Mouse (Mus musculus): ENCODE measurements around the gene Dlg2. TPM values are rescaled to one million over a fixed set of nuclear protein-coding genes. Genes with fewer than 3 reads are reported as not detected.
A peak's percentile ranks its signal among the peaks of the same experiment; 100 is the strongest.

The Dlg2 gene
- polyA plus RNA-seq (2015; fragmentation: Nextera tagmentation; extraction: Ambion mirVana) = 13.3 and 15.5 TPM in 2 replicates

GRCm38 (mm10) chr7:90476313-90477245, at the start of gene Dlg2:
Dlg2 (plus strand) TSS chr7:90476672.
- Histone ChIP-seq H3K4me1 (peaks cover 12% of the 10 kb centered on the region), H3K9me3 (no peaks in the 10 kb centered on the region), H3K4me2 (peak within 1 kb of the TSS; percentile 88), H3K9ac (peak within 1 kb of the TSS; percentile 78), H3K36me3 (no peaks in the 10 kb centered on the region), H3K27ac (peak within 1 kb of the TSS; percentile 74), H3K4me3 (peak within 1 kb of the TSS; percentile 68), H3K27me3 (peaks cover 6% of the 10 kb centered on the region; the same call in 1 of the 2 replicates)
- WGBS = under 1% methylated on average over 32 of the region's 32 CpGs
- ATAC-seq (ENCODE audit: insufficient number of reproducible peaks, insufficient read depth, low FRiP score, low TSS enrichment, low read depth) = peak; percentile 35; the same call in 1 of the 2 replicates

GRCm38 (mm10) chr7:90427006-90427405, 49.5 kb upstream of the Dlg2 start:
- no peak overlapping the region for H3K27ac ChIP-seq
- H3K9ac ChIP-seq = peak overlapping the region; percentile 68
- ATAC-seq (ENCODE audit: insufficient number of reproducible peaks, insufficient read depth, low FRiP score, low TSS enrichment, low read depth) = no peak
- 69% methylated on average over 9 of the region's 9 CpGs for WGBS
- peaks cover 6% of the 10 kb centered on the region; the same call in 1 of the 2 replicates for H3K4me1 ChIP-seq
- H3K27me3 ChIP-seq = no peaks in the 10 kb centered on the region
- peak overlapping the region; percentile 41 for H3K4me3 ChIP-seq
- peak overlapping the region; percentile 74 for H3K4me2 ChIP-seq
- H3K36me3 ChIP-seq = no peaks in the 10 kb centered on the region
- H3K9me3 ChIP-seq = no peaks in the 10 kb centered on the region

- Histone ChIP-seq H3K4me2 (no peak overlapping the region), H3K36me3 (no peaks in the 10 kb centered on the region), H3K27me3 (no peaks in the 10 kb centered on the region), H3K27ac (no peak overlapping the region), H3K4me1 (no peaks in the 10 kb centered on the region), H3K4me3 (no peak overlapping the region), H3K9me3 (no peaks in the 10 kb centered on the region), H3K9ac (no peak overlapping the region)
- ATAC-seq (ENCODE audit: insufficient number of reproducible peaks, insufficient read depth, low FRiP score, low TSS enrichment, low read depth) = no peak
Observed at GRCm38 (mm10) chr7:90432221-90432620, 44.3 kb upstream of the Dlg2 start.

- 87% methylated on average over 4 of the region's 4 CpGs for WGBS
- H3K36me3 ChIP-seq = no peaks in the 10 kb centered on the region
- H3K27me3 ChIP-seq = no peaks in the 10 kb centered on the region
- no peak for ATAC-seq (ENCODE audit: insufficient number of reproducible peaks, insufficient read depth, low FRiP score, low TSS enrichment, low read depth)
- H3K9me3 ChIP-seq = no peaks in the 10 kb centered on the region
- H3K4me1 ChIP-seq = 0 out of 2 replicates have a peak, but pooled peaks cover 3% of the 10 kb centered on the region
- H3K27ac ChIP-seq = no peak overlapping the region
- H3K4me2 ChIP-seq = no peak overlapping the region
- no peak overlapping the region for H3K9ac ChIP-seq
- no peak overlapping the region for H3K4me3 ChIP-seq
Observed at GRCm38 (mm10) chr7:90440044-90440443, 36.4 kb upstream of the Dlg2 start.

- Histone ChIP-seq H3K4me1 (peaks cover 5% of the 10 kb centered on the region; the same call in 1 of the 2 replicates), H3K9ac (peak overlapping the region; percentile 100), H3K36me3 (no peaks in the 10 kb centered on the region), H3K4me2 (peak overlapping the region; percentile 96), H3K27ac (peak overlapping the region; percentile 48; the same call in 1 of the 2 replicates), H3K27me3 (no peaks in the 10 kb centered on the region), H3K9me3 (no peaks in the 10 kb centered on the region), H3K4me3 (peak overlapping the region; percentile 99)
- 11% methylated on average over 4 of the region's 4 CpGs for WGBS
- no peak for ATAC-seq (ENCODE audit: insufficient number of reproducible peaks, insufficient read depth, low FRiP score, low TSS enrichment, low read depth)
Observed at GRCm38 (mm10) chr7:90442070-90442469, 34.4 kb upstream of the Dlg2 start.

GRCm38 (mm10) chr7:90442518-90443080, 33.9 kb upstream of the Dlg2 start, which contains the start of gene Crebzf:
Crebzf (plus strand) TSS chr7:90442729.
- H3K4me1 ChIP-seq = peaks cover 5% of the 10 kb centered on the region; the same call in 1 of the 2 replicates
- peak within 1 kb of the TSS; percentile 100 for H3K9ac ChIP-seq
- ATAC-seq (ENCODE audit: insufficient number of reproducible peaks, insufficient read depth, low FRiP score, low TSS enrichment, low read depth) = peak; percentile 97
- H3K4me2 ChIP-seq = peak within 1 kb of the TSS; percentile 96
- 0 out of 2 replicates have a peak, but pooled peaks cover 2% of the 10 kb centered on the region for H3K36me3 ChIP-seq
- H3K4me3 ChIP-seq = peak within 1 kb of the TSS; percentile 99
- no peaks in the 10 kb centered on the region for H3K27me3 ChIP-seq
- H3K9me3 ChIP-seq = no peaks in the 10 kb centered on the region
- H3K27ac ChIP-seq = peak within 1 kb of the TSS; percentile 98
- WGBS = under 1% methylated on average over 43 of the region's 54 CpGs

GRCm38 (mm10) chr7:90443101-90444091, 33.1 kb upstream of the Dlg2 start:
- peaks cover 5% of the 10 kb centered on the region; the same call in 1 of the 2 replicates for H3K4me1 ChIP-seq
- under 1% methylated on average over 110 of the region's 123 CpGs for WGBS
- H3K27ac ChIP-seq = peak overlapping the region; percentile 98
- H3K4me2 ChIP-seq = peak overlapping the region; percentile 96
- no peaks in the 10 kb centered on the region for H3K9me3 ChIP-seq
- H3K36me3 ChIP-seq = 0 out of 2 replicates have a peak, but pooled peaks cover 3% of the 10 kb centered on the region
- peak overlapping the region; percentile 99 for H3K4me3 ChIP-seq
- ATAC-seq (ENCODE audit: insufficient number of reproducible peaks, insufficient read depth, low FRiP score, low TSS enrichment, low read depth) = peak; percentile 67
- no peaks in the 10 kb centered on the region for H3K27me3 ChIP-seq
- H3K9ac ChIP-seq = peak overlapping the region; percentile 100

GRCm38 (mm10) chr7:90444206-90444605, 32.3 kb upstream of the Dlg2 start:
- H3K4me1 ChIP-seq = peaks cover 5% of the 10 kb centered on the region; the same call in 1 of the 2 replicates
- peak overlapping the region; percentile 96 for H3K4me2 ChIP-seq
- no peaks in the 10 kb centered on the region for H3K27me3 ChIP-seq
- no peaks in the 10 kb centered on the region for H3K9me3 ChIP-seq
- H3K4me3 ChIP-seq = peak overlapping the region; percentile 99
- no peak for ATAC-seq (ENCODE audit: insufficient number of reproducible peaks, insufficient read depth, low FRiP score, low TSS enrichment, low read depth)
- H3K27ac ChIP-seq = no peak overlapping the region
- H3K36me3 ChIP-seq = peaks cover 5% of the 10 kb centered on the region; the same call in 1 of the 2 replicates
- WGBS = 0% methylated on average over 6 of the region's 6 CpGs
- H3K9ac ChIP-seq = peak overlapping the region; percentile 100

GRCm38 (mm10) chr7:90456149-90456844, 20.2 kb upstream of the Dlg2 start:
- Histone ChIP-seq H3K4me3 (peak overlapping the region; percentile 80), H3K36me3 (peaks cover 23% of the 10 kb centered on the region), H3K4me2 (peak overlapping the region; percentile 64), H3K27ac (peak overlapping the region; percentile 95), H3K9ac (peak overlapping the region; percentile 83), H3K4me1 (peaks cover 12% of the 10 kb centered on the region), H3K27me3 (no peaks in the 10 kb centered on the region), H3K9me3 (no peaks in the 10 kb centered on the region)
- ATAC-seq (ENCODE audit: insufficient number of reproducible peaks, insufficient read depth, low FRiP score, low TSS enrichment, low read depth) = no peak
- WGBS = 32% methylated on average over 7 of the region's 7 CpGs

- H3K9ac ChIP-seq = peak within 1 kb of the TSS; percentile 83
- under 1% methylated on average over 41 of the region's 41 CpGs for WGBS
- H3K4me3 ChIP-seq = peak within 1 kb of the TSS; percentile 80
- peak within 1 kb of the TSS; percentile 64 for H3K4me2 ChIP-seq
- no peaks in the 10 kb centered on the region for H3K27me3 ChIP-seq
- H3K27ac ChIP-seq = peak within 1 kb of the TSS; percentile 95
- peaks cover 16% of the 10 kb centered on the region for H3K36me3 ChIP-seq
- H3K9me3 ChIP-seq = no peaks in the 10 kb centered on the region
- H3K4me1 ChIP-seq = peaks cover 12% of the 10 kb centered on the region
- peak; percentile 95 for ATAC-seq (ENCODE audit: insufficient number of reproducible peaks, insufficient read depth, low FRiP score, low TSS enrichment, low read depth)
Observed at GRCm38 (mm10) chr7:90456845-90457468, 19.5 kb upstream of the Dlg2 start, which contains the start of gene Tmem126a. Tmem126a (minus strand) TSS chr7:90457229.

Data from embryonic facial prominence, embryonic 13.5 days (tissue).